Mouse (Mus musculus) kidney, postnatal 0 days (tissue): ENCODE measurements around the gene Mrpl38. TPM values are rescaled to one million over a fixed set of nuclear protein-coding genes. Genes with fewer than 3 reads are reported as not detected.

Source experiments
- ATAC-seq: fragments of 200-750 bp; cut with Nextera tagmentation; replicated peaks from 2 replicates; pipeline ENCODE4 v1.8.0; 2017; ENCODE audit warnings: low read depth, moderate number of reproducible peaks, moderate TSS enrichment, moderate library complexity; ENCODE audit not compliant: low FRiP score
- DNase-seq: peaks from one replicate; pipeline ENCODE4 v3.0.0-alpha.2; 2016; ENCODE audit warnings: low spot score
- H3K27ac ChIP-seq: fragments of 300-500 bp; sonication (generic); 2 replicates; pipeline ENCODE4 v1.5.1; 2014; ENCODE audit warnings: mild to moderate bottlenecking
- H3K27me3 ChIP-seq: fragments of 300-500 bp; sonication (generic); 2 replicates; pipeline ENCODE4 v1.6.1; 2014; ENCODE audit warnings: low read length, mixed read lengths; ENCODE audit not compliant: insufficient read depth
- H3K36me3 ChIP-seq: fragments of 300-500 bp; sonication (generic); 2 replicates; pipeline ENCODE4 v1.6.1; 2014; ENCODE audit warnings: low read length, mixed read lengths; ENCODE audit not compliant: insufficient read depth
- H3K4me1 ChIP-seq: fragments of 300-500 bp; sonication (generic); replicated peaks from 2 replicates; pipeline ENCODE4 v1.6.1; 2014; ENCODE audit warnings: antibody characterized with exemption, low read length, mixed read lengths; ENCODE audit not compliant: insufficient read depth
- H3K4me2 ChIP-seq: fragments of 300-500 bp; sonication (generic); 2 replicates; pipeline ENCODE4 v1.6.1; 2014; ENCODE audit warnings: mild to moderate bottlenecking, low read length, moderate library complexity, mixed read lengths
- H3K4me3 ChIP-seq: fragments of 300-500 bp; sonication (generic); replicated peaks from 2 replicates; pipeline ENCODE4 v1.5.1; 2014; ENCODE audit warnings: low read depth, low read length
- H3K9ac ChIP-seq: fragments of 300-500 bp; sonication (generic); 2 replicates; pipeline ENCODE4 v1.6.1; 2014; ENCODE audit warnings: low read depth, low read length
- H3K9me3 ChIP-seq: fragments of 300-500 bp; sonication (generic); replicated peaks from 2 replicates; pipeline ENCODE4 v1.6.1; 2016; ENCODE audit warnings: low read length, inconsistent platforms, mixed read lengths
- CTCF ChIP-seq: IDR thresholded peaks from 2 replicates; pipeline ENCODE4 v1.5.1; 2016; ENCODE audit warnings: antibody characterized with exemption, low read depth, mild to moderate bottlenecking, moderate library complexity
- WGBS: fragments of 180-500 bp; shearing (Covaris S2); extraction: QIAGEN DNeasy Blood & Tissue Kit; methylation state at CpG from one replicate; pipeline ENCODE4 v1.1.7; 2014; 5-methylcytosine and 5-hydroxymethylcytosine counted together
- polyA plus RNA-seq: library from polyadenylated mRNA; unstranded; fragments of >200 nt; fragmentation: Nextera tagmentation; extraction: Ambion mirVana; gene quantifications from 2 replicates; pipeline ENCODE4 v1.2.1, GENCODE M21; 2015

Gene Mrpl38
- polyA plus RNA-seq, 1 experiment from 2014 or later, result 81.1 TPM

DNA sequence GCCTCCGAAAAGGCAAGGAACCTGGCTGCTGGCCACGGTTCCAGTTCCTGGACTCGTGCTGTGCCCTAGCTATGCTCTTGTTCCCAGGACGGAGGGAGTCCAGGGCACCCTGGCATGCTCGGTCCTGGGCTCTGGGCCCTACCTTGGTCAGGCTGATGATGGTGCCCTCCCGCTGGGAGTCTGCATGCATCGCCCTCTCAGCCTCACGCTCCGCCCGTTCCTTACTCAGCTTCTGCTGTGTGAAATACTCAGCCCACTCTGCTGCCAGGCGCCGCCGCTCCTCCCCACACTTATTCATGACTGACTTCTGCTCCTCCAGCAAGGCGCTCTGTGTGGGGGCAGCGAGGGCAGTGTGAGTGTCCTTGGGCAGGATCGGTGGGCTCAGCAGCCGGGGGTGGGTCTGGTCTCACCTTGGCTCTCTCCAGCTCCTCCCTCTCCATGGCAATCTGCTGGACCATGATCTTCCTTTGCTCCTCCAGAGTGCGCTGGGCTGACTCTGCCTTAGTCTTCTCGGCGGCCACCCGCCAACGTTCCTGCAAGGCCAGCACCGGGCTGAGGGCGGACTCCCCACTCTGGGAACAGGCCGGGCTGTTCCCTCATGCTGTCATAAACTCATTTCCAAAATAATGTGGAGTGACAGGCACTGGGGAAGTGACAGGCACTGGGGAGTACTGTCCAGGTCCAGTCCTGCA is 7.8 kb upstream of the Mrpl38 start:
- Histone ChIP-seq H3K27ac (no peak overlapping the region), H3K36me3 (peaks cover 55% of the 10 kb centered on the region), H3K4me1 (no peaks in the 10 kb centered on the region), H3K4me3 (no peak overlapping the region), H3K9me3 (no peaks in the 10 kb centered on the region), H3K27me3 (no peaks in the 10 kb centered on the region), H3K9ac (no peak overlapping the region), H3K4me2 (no peak overlapping the region)
- no peak for TF ChIP-seq CTCF
- DNase-seq (no peak), ATAC-seq (peak; percentile 62; the same call in 1 of the 2 replicates)
- WGBS, result 70% methylated on average over 25 of the region's 25 CpGs

DNA sequence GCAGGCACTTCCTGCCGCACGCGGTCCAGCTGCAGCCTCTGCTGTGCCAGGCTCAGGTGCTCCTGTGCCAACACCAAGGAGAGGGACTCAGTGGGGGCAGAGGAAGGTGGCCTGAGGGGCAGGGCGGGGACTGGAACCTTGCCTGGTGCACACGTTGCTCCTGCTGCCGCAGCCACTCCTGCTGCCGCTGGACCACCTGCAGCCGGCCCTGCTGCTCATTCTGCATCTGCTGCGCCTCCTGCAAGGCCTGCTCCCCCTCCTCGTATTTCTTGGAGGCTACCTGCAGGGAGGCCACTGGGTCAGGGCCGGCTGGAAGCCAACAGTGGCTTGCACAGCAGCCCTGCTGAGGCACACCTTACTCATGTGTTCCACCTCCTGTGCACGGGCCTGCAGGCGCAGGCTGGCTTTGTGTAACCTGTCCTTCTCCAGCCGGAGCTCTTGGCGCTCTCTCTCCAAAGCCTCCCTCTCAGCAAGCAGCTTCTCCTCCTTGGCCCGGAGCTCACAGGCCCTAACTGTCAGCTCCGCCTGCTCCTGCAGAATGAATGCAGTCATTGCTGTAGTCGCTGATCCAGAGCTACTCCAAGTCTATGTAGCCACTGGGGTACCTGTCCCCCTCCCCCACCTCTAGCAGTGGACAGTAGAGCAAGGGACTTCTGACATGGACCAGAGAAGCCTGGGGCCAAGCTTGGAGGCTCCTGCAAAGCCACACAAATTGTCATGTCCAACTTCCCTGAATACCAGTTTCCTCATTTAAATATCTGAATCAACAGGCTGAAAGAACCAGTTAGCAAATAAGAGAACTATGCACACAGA is 7.0 kb upstream of the Mrpl38 start:
- Histone ChIP-seq H3K9ac (no peak overlapping the region), H3K9me3 (no peaks in the 10 kb centered on the region), H3K27me3 (no peaks in the 10 kb centered on the region), H3K36me3 (peaks cover 47% of the 10 kb centered on the region), H3K27ac (peak overlapping the region; percentile 15; the same call in 1 of the 2 replicates), H3K4me3 (no peak overlapping the region), H3K4me2 (no peak overlapping the region), H3K4me1 (no peaks in the 10 kb centered on the region)
- 73% methylated on average over 18 of the region's 18 CpGs for WGBS
- DNase-seq (no peak), ATAC-seq (no peak)
- TF ChIP-seq CTCF, result no peak

DNA sequence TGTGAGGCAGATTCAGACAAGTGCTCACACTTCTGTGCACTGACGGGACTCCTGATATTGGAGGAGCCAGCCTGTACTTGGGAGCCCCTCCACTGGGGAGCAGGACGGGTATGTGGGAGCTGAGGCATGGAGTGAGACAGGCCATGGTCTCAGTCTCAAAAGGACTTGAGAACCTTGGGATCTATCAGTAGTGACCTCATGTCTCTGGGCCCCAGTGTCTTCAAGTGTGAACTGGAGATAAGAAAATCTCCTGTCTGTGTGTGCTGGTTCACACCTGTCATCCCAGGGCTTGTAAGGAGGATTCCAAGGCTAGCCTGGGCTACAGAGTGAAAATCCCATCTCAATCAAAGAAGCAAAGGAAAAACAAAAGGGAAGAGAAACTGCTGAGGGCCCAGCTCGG is 4.8 kb upstream of the Mrpl38 start:
- Histone ChIP-seq H3K36me3 (peaks cover 28% of the 10 kb centered on the region), H3K9ac (no peak overlapping the region), H3K4me2 (no peak overlapping the region), H3K9me3 (no peaks in the 10 kb centered on the region), H3K27me3 (no peaks in the 10 kb centered on the region), H3K4me1 (no peaks in the 10 kb centered on the region), H3K27ac (no peak overlapping the region), H3K4me3 (no peak overlapping the region)
- WGBS, result 91% methylated on average over 3 of the region's 3 CpGs
- TF ChIP-seq CTCF, result no peak
- DNase-seq, result no peak
- ATAC-seq, result no peak

GRCm38 (mm10) chr11:116142211-116142991 is 3.7 kb upstream of the Mrpl38 start:
- DNase-seq (no peak), ATAC-seq (no peak)
- Histone ChIP-seq H3K36me3 (peaks cover 27% of the 10 kb centered on the region), H3K4me1 (0 out of 2 replicates have a peak, but pooled peaks cover 3% of the 10 kb centered on the region), H3K4me2 (no peak overlapping the region), H3K27me3 (no peaks in the 10 kb centered on the region), H3K27ac (no peak overlapping the region), H3K9ac (no peak overlapping the region), H3K4me3 (no peak overlapping the region), H3K9me3 (no peaks in the 10 kb centered on the region)
- no peak for TF ChIP-seq CTCF
- 61% methylated on average over 10 of the region's 10 CpGs for WGBS

GRCm38 (mm10) chr11:116138096-116138467 is 586 bp downstream of the Mrpl38 start:
- no peak for ATAC-seq
- 1% methylated on average over 20 of the region's 20 CpGs for WGBS

DNA sequence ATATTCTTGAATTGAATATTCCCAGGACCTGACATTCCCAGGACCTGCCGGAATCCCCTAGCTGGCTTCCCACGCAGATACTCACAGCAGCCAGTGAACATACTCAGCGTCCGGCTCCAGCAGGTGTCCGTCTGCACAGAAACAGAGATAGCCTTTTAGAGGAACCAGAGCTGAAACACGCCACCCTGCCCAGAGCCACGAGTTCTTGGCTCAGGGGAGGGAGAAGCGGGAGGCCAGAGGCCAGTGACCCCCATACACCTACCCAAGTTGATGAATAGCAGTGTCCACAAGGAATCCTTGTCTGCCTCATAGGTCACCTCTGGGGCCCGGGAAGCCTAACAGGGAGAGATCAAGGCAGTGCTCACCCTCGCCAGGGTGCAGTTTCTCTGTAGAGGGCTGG is 4.5 kb downstream of the Mrpl38 start:
- WGBS, result 79% methylated on average over 10 of the region's 10 CpGs
- no peak overlapping the region for H3K9ac ChIP-seq
- no peak overlapping the region for H3K4me3 ChIP-seq
- H3K36me3 ChIP-seq, result 0 out of 2 replicates have a peak, but pooled peaks cover 8% of the 10 kb centered on the region
- H3K27ac ChIP-seq, result no peak overlapping the region
- peaks cover 8% of the 10 kb centered on the region for H3K4me1 ChIP-seq
- no peaks in the 10 kb centered on the region for H3K9me3 ChIP-seq
- DNase-seq (no peak), ATAC-seq (no peak)
- TF ChIP-seq CTCF, result no peak
- no peaks in the 10 kb centered on the region for H3K27me3 ChIP-seq
- H3K4me2 ChIP-seq, result no peak overlapping the region

More at GRCm38 (mm10) chr11:116138096-116138467, 586 bp downstream of the Mrpl38 start:
- Histone ChIP-seq H3K27ac (peak overlapping the region; percentile 38), H3K36me3 (0 out of 2 replicates have a peak, but pooled peaks cover 12% of the 10 kb centered on the region), H3K27me3 (no peaks in the 10 kb centered on the region), H3K9ac (peak overlapping the region; percentile 73), H3K9me3 (no peaks in the 10 kb centered on the region), H3K4me1 (0 out of 2 replicates have a peak, but pooled peaks cover 3% of the 10 kb centered on the region), H3K4me3 (peak overlapping the region; percentile 74), H3K4me2 (peak overlapping the region; percentile 92)
- no peak for DNase-seq
- no peak for TF ChIP-seq CTCF
